Mouse (Mus musculus): Measurements from ENCODE around the gene 4931406P16Rik.
"Not testable (repeated sequence)": the region's sequence is repeated elsewhere in the genome, so short reads cannot be mapped to it uniquely, and the experiment has no call there.

Gene 4931406P16Rik

GRCm38 (mm10) chr7:34206331-34206730 lies 107.0 kb downstream of the 4931406P16Rik start:
- no peak for DNase-seq

DNA sequence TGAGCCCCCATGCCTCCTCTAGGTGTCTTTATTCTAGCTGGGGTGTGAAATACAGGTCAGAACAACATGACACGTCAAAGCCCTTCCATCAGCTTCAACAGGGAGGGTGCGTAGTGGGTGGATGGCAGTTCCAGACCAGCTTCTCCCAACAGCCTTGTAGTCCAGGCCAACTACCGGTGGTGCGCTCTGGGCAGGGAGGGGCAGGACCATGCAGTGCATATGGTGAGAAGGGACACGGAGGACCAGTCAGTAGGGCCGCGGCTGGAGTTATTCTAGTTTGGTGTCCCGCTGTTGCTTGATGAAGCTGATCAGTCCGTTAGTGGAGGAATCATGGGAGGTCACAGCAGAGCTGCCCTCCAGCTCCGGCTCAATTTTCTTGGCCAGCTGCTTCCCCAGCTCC lies 111.2 kb downstream of the 4931406P16Rik start:
- DNase-seq, result not testable (repeated sequence)

DNA sequence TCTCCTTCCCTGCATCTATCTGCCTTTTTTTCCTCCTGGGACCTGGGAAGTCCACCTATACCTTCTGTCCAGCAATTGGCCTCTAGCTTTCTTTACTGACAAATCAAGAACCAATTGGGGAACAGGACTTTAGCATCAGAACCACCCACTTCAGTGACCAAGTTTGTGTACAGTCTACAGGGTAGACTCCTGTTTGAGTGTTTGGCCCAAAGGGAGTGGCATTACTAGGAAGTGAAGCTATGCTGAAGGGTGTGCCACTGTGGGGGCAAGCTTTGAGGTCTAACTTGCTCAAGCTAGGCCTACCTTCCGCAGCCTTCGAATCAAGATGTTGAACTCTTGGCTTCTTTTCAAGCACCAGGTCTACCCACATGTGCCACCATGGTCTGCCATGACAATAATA lies 112.5 kb downstream of the 4931406P16Rik start:
- no peak for DNase-seq

GRCm38 (mm10) chr7:34198346-34198745 lies 115.0 kb downstream of the 4931406P16Rik start:
- DNase-seq, result peak; percentile 28 to 68

GRCm38 (mm10) chr7:34196132-34197128 lies 116.9 kb downstream of the 4931406P16Rik start, which contains the start of gene Pdcd2l:
Pdcd2l (minus strand) TSS chr7:34196661.
- DNase-seq, result peak; percentile 93 to 95

DNA sequence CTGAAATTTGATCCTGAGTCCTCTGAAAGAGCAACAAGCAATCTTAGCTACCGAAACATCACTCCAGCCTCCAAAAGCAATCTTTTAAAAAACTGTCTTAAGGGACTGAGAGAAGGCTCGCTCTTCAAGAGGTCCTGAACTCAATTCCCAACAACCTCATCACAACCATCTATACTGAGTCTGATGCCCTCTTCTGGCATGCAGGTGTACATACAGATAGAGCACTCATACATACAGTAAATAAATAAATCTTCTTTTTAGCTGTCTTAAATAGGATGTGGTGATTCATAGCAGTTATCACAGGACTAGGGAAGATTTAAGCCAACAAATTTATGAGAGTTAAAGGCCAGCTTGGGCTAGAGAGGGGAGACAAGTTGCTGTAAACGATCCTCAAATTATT lies 117.7 kb downstream of the 4931406P16Rik start:
- no peak for DNase-seq

- no peak for DNase-seq
Measured at GRCm38 (mm10) chr7:34192825-34193224, 120.5 kb downstream of the 4931406P16Rik start.

DNA sequence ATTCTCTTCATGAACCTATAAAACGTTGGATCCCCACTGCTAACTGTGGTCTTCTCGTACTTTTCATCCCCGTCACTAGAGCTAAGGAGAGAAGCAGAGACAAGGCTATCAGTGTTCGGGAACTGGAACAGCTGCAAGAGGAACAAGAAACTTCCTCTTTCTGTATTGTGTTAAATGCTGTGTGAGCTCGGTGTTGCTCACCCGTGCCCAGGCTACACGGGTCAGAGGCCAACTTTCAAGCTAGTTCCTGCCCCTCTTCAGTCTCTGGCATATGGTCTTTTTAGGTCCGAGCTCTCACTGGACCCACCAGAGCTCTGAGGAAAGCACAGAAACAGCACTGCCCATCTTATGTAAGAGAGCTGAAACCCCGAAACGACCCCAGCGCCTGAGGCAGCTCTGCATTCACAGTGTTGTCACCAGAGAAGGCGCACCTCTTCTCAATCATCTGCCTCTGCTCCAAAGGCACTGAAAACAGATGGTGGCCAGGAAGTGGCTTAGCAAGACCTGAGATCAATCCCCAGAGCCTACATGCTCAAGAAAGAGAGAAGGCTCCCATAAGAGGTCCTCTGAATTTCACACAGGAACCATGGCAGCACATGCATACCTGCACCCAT lies 123.9 kb downstream of the 4931406P16Rik start:
- DNase-seq, result no peak

All from kidney, postnatal 36 days (tissue).